Mouse (Mus musculus) cerebellum, postnatal 10 days (tissue): ENCODE measurements at regions not wholly inside any gene's neighbourhood (a gene's known extent, or its start where the extent isn't known, plus 50 kb on each side); places are given as distances from the start of the nearest gene placed in this dataset.

Experiments used
- DNase-seq, 2 experiments: peaks; one replicate each; pipeline ENCODE4 v3.0.0; 2021; ENCODE audit warnings: mixed read lengths in 2 of 2

- DNase-seq, result no peak
Observed at GRCm38 (mm10) chr1:149760440-149760839, 200.7 kb downstream of the Pla2g4a start.

DNA sequence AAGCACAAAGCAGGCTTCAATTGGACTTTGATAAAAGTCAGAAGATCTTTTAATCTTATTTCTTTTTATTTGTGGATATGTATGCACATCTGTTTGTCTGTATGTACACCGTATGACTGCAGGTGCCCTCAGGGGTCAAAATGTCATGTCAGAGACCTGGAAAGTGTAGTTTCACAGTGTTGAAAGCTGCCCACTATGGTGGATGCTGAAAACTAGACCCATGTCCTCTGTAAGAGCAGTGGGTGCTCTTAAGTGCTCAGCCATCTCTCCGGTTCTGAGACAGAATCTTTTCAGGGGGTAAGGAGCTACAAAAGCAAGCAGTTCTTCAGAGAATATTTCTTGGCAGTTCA, 202.3 kb downstream of the Pla2g4a start:
- DNase-seq, result no peak

DNA sequence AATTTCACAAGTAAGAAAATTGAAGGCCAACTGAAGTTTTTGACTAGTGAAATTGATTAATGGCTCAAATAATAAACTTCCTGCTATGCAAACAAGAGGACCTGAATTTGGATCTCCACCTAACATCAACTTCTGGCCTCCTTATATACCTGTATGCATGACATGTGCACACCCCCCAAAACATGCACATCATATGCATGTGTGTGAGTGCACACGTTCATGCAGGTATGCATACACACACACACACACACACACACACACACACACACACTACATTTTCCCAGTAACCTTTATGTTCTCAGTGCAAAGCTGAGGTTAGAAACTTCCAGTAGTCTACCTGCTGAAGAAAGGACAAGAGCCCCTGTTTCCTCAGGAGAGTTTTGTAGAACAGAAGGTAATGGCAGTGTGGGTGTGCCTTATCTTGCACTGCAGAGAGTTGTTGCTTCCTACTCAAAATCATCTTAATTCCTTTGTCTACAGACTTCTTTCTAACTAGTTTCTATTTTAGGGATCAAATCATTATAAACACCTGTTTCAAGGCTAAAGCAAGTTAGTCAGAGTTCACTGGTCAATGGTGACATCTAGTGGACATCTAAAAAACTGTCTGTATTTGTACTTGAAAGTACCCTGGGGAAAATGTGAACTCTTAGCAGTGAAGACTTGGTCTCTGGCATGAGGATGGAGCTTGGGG, 202.9 kb downstream of the Pla2g4a start:
- peak; percentile 55 to 82 for DNase-seq

- DNase-seq, result peak; percentile 53 to 61
Observed at GRCm38 (mm10) chr1:149753269-149754060, 207.6 kb downstream of the Pla2g4a start.

- DNase-seq, result no peak
Observed at GRCm38 (mm10) chr1:149749405-149749804, 211.7 kb downstream of the Pla2g4a start.

GRCm38 (mm10) chr1:149738959-149739358, 222.1 kb downstream of the Pla2g4a start:
- no peak for DNase-seq

- peak; percentile 51 to 63 for DNase-seq
Observed at GRCm38 (mm10) chr1:149734241-149734640, 226.8 kb downstream of the Pla2g4a start.

- DNase-seq, result peak in 1 of 2 experiments; percentile 13
Observed at GRCm38 (mm10) chr1:149715171-149715570, 245.9 kb downstream of the Pla2g4a start.

DNA sequence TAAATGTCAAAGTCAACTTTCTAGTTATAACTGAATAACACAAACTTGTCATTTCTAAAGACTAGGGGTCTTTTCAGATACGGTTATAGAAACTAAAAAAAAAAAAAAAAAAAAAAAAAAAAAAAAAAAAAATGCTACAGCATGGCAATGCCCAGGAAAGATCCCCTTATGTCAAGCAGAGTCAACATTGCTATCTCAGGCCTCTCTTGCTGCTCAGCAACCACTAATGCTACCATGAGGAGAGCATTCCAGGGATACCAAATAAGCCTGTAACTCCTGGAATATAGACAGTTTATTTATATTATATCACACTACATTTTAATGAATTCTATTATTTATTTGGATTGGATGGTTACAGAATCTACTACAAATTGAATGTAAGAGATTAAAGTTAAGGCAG, 248.8 kb downstream of the Pla2g4a start:
- no peak for DNase-seq

- no peak for DNase-seq
Observed at GRCm38 (mm10) chr1:149705223-149705622, 255.9 kb downstream of the Pla2g4a start.

- no peak for DNase-seq
Observed at GRCm38 (mm10) chr1:149699411-149699810, 261.7 kb downstream of the Pla2g4a start.

- DNase-seq, result peak; percentile 14 to 25
Observed at GRCm38 (mm10) chr1:149674166-149674565, 286.9 kb downstream of the Pla2g4a start.

DNA sequence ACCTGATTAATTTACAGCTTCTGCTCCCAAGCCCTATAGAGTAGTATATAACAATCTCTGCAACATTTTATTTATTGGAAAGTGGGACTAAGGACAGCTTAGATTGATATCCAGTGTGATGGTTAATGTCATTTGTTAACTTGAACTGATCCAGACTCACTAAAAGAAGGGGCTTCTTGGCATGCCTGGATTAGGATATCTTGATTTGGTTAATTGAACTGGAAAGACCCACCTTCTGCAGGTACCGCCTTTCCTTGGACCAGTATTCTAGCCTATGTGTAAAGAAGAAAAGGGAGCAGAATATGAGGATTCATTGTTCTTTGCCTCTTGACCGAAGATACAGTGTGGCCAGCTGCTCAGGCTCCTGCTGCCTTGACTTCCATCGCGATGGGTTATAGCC, 288.5 kb downstream of the Pla2g4a start:
- peak; percentile 26 to 60 for DNase-seq

- DNase-seq, result peak; percentile 90 to 92
Observed at GRCm38 (mm10) chr1:149672117-149672516, 289.0 kb downstream of the Pla2g4a start.

- DNase-seq, result peak; percentile 44 to 62
Observed at GRCm38 (mm10) chr1:149671091-149671490, 290.0 kb downstream of the Pla2g4a start.
